Mouse (Mus musculus) kidney, adult 2 months (tissue): ENCODE data around the gene Cldn15. TPM values are rescaled to one million over a fixed set of nuclear protein-coding genes. Genes with fewer than 3 reads are reported as not detected.
A peak's percentile ranks its signal among the peaks of the same experiment; 100 is the strongest.

Experiments used
- DNase-seq: peaks from one replicate; pipeline ENCODE4 v3.0.0; 2021
- H3K27ac ChIP-seq: fragments of 200-500 bp; 2 replicates; pipeline ENCODE4 v1.5.1; 2012; ENCODE audit warnings: low read depth, low read length, control low read depth, inconsistent platforms; ENCODE audit not compliant: insufficient read depth
- H3K27me3 ChIP-seq: fragments of 200-500 bp; replicated peaks from 2 replicates; pipeline ENCODE4 v1.6.1; 2012; ENCODE audit warnings: mild to moderate bottlenecking, moderate library complexity, low read length, inconsistent platforms; ENCODE audit not compliant: control insufficient read depth, insufficient read depth
- H3K36me3 ChIP-seq: fragments of 200-500 bp; 2 replicates; pipeline ENCODE4 v1.6.1; 2012; ENCODE audit warnings: mild to moderate bottlenecking, moderate library complexity, low read length, inconsistent platforms; ENCODE audit not compliant: control insufficient read depth, insufficient read depth
- H3K4me1 ChIP-seq: fragments of 200-500 bp; 2 replicates; pipeline ENCODE4 v1.6.1; 2011; ENCODE audit warnings: low read length; ENCODE audit not compliant: control insufficient read depth, insufficient read depth
- H3K4me3 ChIP-seq: fragments of 200-500 bp; 2 replicates; pipeline ENCODE4 v1.5.1; 2011; ENCODE audit warnings: mild to moderate bottlenecking, low read depth, low read length, control low read depth; ENCODE audit not compliant: insufficient read depth
- CTCF ChIP-seq: fragments of 200-500 bp; conservative IDR thresholded peaks from 2 replicates; pipeline ENCODE4 v1.5.1; 2011; ENCODE audit warnings: low read depth, mild to moderate bottlenecking, control low read depth, low read length, moderate library complexity, mixed read lengths; ENCODE audit not compliant: insufficient read depth, insufficient read length
- POLR2A ChIP-seq: fragments of 200-500 bp; IDR thresholded peaks from one replicate; pipeline ENCODE4 v1.6.1; 2011; ENCODE audit warnings: low read depth, low read length, control low read depth
- WGBS: fragments of 180-500 bp; shearing (Covaris S2); methylation state at CpG from one replicate; pipeline ENCODE4 v1.1.7; 2018; 5-methylcytosine and 5-hydroxymethylcytosine counted together
- polyA plus RNA-seq: library from polyadenylated mRNA; depleted of rRNA; stranded (reverse); fragments of >200 nt; gene quantifications from 2 replicates; pipeline ENCODE4 v1.2.3, GENCODE M21; 2012

Gene Cldn15
- polyA plus RNA-seq, 1 experiment, result 28.2 TPM

- no peaks in the 10 kb centered on the region for H3K27me3 ChIP-seq
- peaks cover 39% of the 10 kb centered on the region for H3K4me1 ChIP-seq
- no peaks in the 10 kb centered on the region; the same call in 1 of the 2 replicates for H3K36me3 ChIP-seq
- H3K27ac ChIP-seq, result 0 out of 2 replicates have a peak overlapping the region, but pooled peaks have one; percentile 13
- 64% methylated on average over 6 of the region's 6 CpGs for WGBS
- TF ChIP-seq POLR2A, result no peak
- TF ChIP-seq CTCF, result no peak
- DNase-seq, result peak; percentile 87
- H3K4me3 ChIP-seq, result no peak overlapping the region
Measured at GRCm38 (mm10) chr5:136960053-136960452, 6.4 kb upstream of the Cldn15 start.

GRCm38 (mm10) chr5:136961334-136961982 is 5.0 kb upstream of the Cldn15 start:
- Histone ChIP-seq H3K36me3 (no peaks in the 10 kb centered on the region; the same call in 1 of the 2 replicates), H3K27me3 (no peaks in the 10 kb centered on the region), H3K4me1 (peaks cover 47% of the 10 kb centered on the region), H3K27ac (peak overlapping the region; percentile 92), H3K4me3 (peak overlapping the region; percentile 66)
- TF ChIP-seq POLR2A, result no peak
- no peak for TF ChIP-seq CTCF
- 26% methylated on average over 5 of the region's 5 CpGs for WGBS
- peak; percentile 23 for DNase-seq

GRCm38 (mm10) chr5:136961983-136962461 is 4.4 kb upstream of the Cldn15 start:
- TF ChIP-seq CTCF (0 out of 2 replicates have a peak, but pooled peaks have one; percentile 3), POLR2A (no peak)
- WGBS, result under 1% methylated on average over 20 of the region's 20 CpGs
- peaks cover 48% of the 10 kb centered on the region for H3K4me1 ChIP-seq
- H3K27ac ChIP-seq, result peak overlapping the region; percentile 92
- H3K4me3 ChIP-seq, result peak overlapping the region; percentile 66
- no peaks in the 10 kb centered on the region; the same call in 1 of the 2 replicates for H3K36me3 ChIP-seq
- no peaks in the 10 kb centered on the region for H3K27me3 ChIP-seq
- peak; percentile 96 for DNase-seq

GRCm38 (mm10) chr5:136962501-136962900 is 3.9 kb upstream of the Cldn15 start:
- no peaks in the 10 kb centered on the region; the same call in 1 of the 2 replicates for H3K36me3 ChIP-seq
- H3K27me3 ChIP-seq, result no peaks in the 10 kb centered on the region
- H3K4me3 ChIP-seq, result peak overlapping the region; percentile 66
- H3K27ac ChIP-seq, result peak overlapping the region; percentile 92
- DNase-seq, result peak; percentile 88
- H3K4me1 ChIP-seq, result peaks cover 52% of the 10 kb centered on the region
- 1% methylated on average over 10 of the region's 10 CpGs for WGBS
- TF ChIP-seq CTCF (peak; percentile 88), POLR2A (no peak)

- no peaks in the 10 kb centered on the region; the same call in 1 of the 2 replicates for H3K36me3 ChIP-seq
- TF ChIP-seq CTCF (no peak), POLR2A (no peak)
- 52% methylated on average over 8 of the region's 8 CpGs for WGBS
- DNase-seq, result no peak
- peak overlapping the region; percentile 18 for H3K27ac ChIP-seq
- no peaks in the 10 kb centered on the region for H3K27me3 ChIP-seq
- peak overlapping the region; percentile 66; the same call in 1 of the 2 replicates for H3K4me3 ChIP-seq
- peaks cover 52% of the 10 kb centered on the region for H3K4me1 ChIP-seq
Measured at GRCm38 (mm10) chr5:136962966-136963540, 3.4 kb upstream of the Cldn15 start.

GRCm38 (mm10) chr5:136965210-136965609 is 1.2 kb upstream of the Cldn15 start:
- H3K27me3 ChIP-seq, result no peaks in the 10 kb centered on the region
- H3K4me3 ChIP-seq, result no peak overlapping the region
- TF ChIP-seq CTCF (no peak), POLR2A (no peak)
- H3K27ac ChIP-seq, result peak overlapping the region; percentile 79
- 67% methylated on average over 9 of the region's 9 CpGs for WGBS
- peak; percentile 16 for DNase-seq
- H3K36me3 ChIP-seq, result no peaks in the 10 kb centered on the region; the same call in 1 of the 2 replicates
- peaks cover 43% of the 10 kb centered on the region for H3K4me1 ChIP-seq

GRCm38 (mm10) chr5:136965686-136966085 is 730 bp upstream of the Cldn15 start:
- H3K36me3 ChIP-seq, result no peaks in the 10 kb centered on the region; the same call in 1 of the 2 replicates
- H3K4me3 ChIP-seq, result no peak overlapping the region
- 46% methylated on average over 8 of the region's 8 CpGs for WGBS
- peaks cover 41% of the 10 kb centered on the region for H3K4me1 ChIP-seq
- no peak for TF ChIP-seq CTCF
- no peak for TF ChIP-seq POLR2A
- no peaks in the 10 kb centered on the region for H3K27me3 ChIP-seq
- peak overlapping the region; percentile 79 for H3K27ac ChIP-seq
- peak; percentile 69 for DNase-seq
